Mouse (Mus musculus) olfactory bulb, adult 2 months (tissue): ENCODE data around the gene Cdkn1c. TPM values are rescaled to one million over a fixed set of nuclear protein-coding genes. Genes with fewer than 3 reads are reported as not detected.

ENCODE experiments used
- H3K27ac ChIP-seq: fragments of 200-500 bp; 2 replicates; pipeline ENCODE4 v1.5.1; 2012; ENCODE audit warnings: low read depth, low read length; ENCODE audit not compliant: insufficient read depth
- H3K4me1 ChIP-seq: fragments of 200-500 bp; 2 replicates; pipeline ENCODE4 v1.6.1; 2012; ENCODE audit warnings: low read length; ENCODE audit not compliant: control insufficient read depth, insufficient read depth
- H3K4me3 ChIP-seq: fragments of 200-500 bp; 2 replicates; pipeline ENCODE4 v1.5.1; 2012; ENCODE audit warnings: mild to moderate bottlenecking, low read depth, low read length, moderate library complexity; ENCODE audit not compliant: insufficient read depth
- CTCF ChIP-seq: fragments of 200-500 bp; IDR thresholded peaks from 2 replicates; pipeline ENCODE4 v1.5.1; 2012; ENCODE audit warnings: low read depth, mild to moderate bottlenecking, low read length, moderate library complexity; ENCODE audit not compliant: insufficient read depth
- POLR2A ChIP-seq: fragments of 200-500 bp; IDR thresholded peaks from 2 replicates; pipeline ENCODE4 v1.6.1; 2012; ENCODE audit warnings: mild to moderate bottlenecking, low read depth, low read length, moderate library complexity; ENCODE audit not compliant: insufficient read depth
- WGBS: fragments of 180-500 bp; shearing (Covaris S2); methylation state at CpG from one replicate; pipeline ENCODE4 v1.1.7; 2018; 5-methylcytosine and 5-hydroxymethylcytosine counted together
- polyA plus RNA-seq: library from polyadenylated mRNA; stranded (reverse); fragments of >200 nt; gene quantifications from 2 replicates; pipeline ENCODE4 v1.2.4, GENCODE M21; 2012; ENCODE audit warnings: low replicate concordance; ENCODE audit not compliant: missing spikeins, insufficient read depth, insufficient read length

Gene Cdkn1c
- polyA plus RNA-seq, 1 experiment: not detected

DNA sequence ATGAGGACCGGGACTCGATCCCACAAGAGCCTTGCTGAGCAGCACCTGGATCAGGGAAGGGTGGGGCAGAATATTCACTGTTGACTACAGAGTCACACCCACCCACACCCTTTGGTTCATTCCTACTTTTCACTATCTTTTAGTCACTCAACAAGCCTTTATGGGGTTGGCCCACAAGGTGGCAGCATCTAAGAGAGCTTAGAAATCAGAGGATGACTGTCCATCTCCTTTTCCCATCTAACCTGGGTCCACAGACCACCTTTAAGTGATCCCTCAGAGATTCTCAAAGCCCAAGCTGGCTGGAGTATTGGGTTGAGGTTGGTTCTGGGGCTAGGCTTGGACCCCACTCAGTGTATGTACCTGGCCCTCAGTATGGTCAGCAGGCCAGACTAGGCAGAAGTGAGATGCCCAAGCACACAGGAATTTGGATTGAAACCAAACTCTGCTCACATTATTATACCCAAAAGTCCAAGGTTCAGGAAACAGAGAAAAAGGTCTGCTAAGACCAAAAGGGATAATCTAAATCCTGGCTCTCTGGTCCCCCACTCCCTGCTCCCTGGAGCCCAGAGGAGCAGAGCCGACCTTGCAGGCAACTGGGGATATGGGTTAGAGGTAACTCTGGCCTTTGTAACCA is 16.0 kb upstream of the Cdkn1c start:
- no peak overlapping the region for H3K27ac ChIP-seq
- H3K4me1 ChIP-seq: no peaks in the 10 kb centered on the region
- WGBS: 89% methylated on average over 3 of the region's 3 CpGs
- TF ChIP-seq POLR2A (no peak), CTCF (no peak)
- no peak overlapping the region for H3K4me3 ChIP-seq

DNA sequence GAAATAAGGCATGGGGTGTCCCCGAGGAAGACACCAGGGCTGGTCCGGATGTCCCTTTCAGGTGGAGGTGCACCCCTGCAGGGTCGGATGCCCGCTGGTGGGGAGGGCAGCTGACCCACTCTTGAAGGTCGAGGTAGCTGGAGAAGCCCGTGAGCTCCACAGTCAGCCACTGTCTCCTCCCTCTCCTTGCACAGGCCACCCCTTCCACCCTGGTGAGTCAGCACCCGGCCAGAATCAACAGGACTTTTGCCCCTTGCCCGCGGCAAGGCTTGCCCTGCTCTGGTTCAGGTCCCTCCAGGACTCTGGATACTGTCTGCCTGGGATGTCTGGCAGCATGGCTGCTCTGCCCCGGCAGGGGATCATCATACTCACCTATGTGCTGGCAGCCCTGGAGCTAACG is 15.0 kb upstream of the Cdkn1c start:
- 74% methylated on average over 11 of the region's 11 CpGs for WGBS
- TF ChIP-seq POLR2A: no peak
- TF ChIP-seq CTCF: no peak
- H3K4me1 ChIP-seq: no peaks in the 10 kb centered on the region
- H3K4me3 ChIP-seq: no peak overlapping the region
- no peak overlapping the region for H3K27ac ChIP-seq

DNA sequence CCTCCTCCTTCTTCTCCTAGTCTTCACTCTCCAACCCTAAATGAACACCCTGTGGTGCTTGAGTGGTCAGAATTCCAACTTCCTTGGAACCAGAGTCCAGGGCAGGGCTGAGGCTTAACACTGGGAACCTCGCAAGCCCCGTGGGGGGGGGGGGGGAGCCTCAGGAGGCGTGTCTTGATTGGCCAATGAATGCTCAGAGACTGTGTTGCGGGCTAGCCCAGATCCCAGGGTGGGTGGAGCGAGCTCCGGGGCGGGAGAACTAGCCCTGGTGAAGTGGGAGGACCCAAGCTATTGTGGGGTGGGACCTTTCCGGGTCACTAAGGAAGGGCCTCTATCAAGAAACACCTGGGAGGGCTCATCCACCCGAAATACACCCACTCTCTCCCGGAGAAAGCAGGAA is 14.0 kb upstream of the Cdkn1c start:
- TF ChIP-seq POLR2A (no peak), CTCF (no peak)
- Histone ChIP-seq H3K4me3 (no peak overlapping the region), H3K27ac (no peak overlapping the region), H3K4me1 (no peaks in the 10 kb centered on the region)
- WGBS: 36% methylated on average over 10 of the region's 10 CpGs

DNA sequence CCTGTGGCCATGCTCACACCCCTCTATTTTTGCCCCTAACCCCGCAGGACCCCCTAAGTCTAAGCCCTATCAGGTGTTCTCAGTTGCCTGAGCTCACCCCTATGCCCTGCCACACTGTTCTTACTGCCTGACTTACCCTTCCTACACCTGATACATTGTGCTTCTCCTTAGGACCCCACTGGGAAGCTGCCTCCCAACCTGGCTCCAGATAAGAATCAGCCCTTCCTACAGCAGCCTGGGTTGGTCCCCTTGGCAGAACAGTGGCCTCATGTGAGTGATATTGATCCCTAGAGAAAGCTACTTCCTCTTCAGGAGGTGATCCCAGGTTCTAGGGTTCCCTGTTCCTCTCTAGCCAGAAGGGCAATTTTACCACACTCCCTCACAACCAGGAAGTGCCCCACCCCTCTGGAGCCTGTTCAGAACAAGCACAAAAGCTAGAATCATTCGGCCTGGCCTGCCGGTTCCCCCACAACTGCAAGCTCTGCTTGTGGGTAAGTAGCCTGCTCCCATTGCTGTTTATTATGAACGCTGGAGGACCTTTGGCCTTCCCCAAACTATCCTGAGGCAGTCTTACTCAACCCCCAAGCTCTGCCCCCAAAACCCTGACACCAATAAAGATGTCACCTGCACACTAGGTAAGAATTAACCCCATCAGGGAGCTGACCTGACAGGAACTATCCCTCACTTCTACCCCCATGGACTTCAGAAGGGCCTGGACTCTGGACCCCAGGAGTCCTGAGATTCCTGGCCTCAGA is 12.7 kb upstream of the Cdkn1c start, which contains the start of gene Slc22a18:
Gene Slc22a18, plus strand, starts transcription at position 390 of the 755 bp plus-strand sequence.
- H3K4me1 ChIP-seq: no peaks in the 10 kb centered on the region
- 33% methylated on average over 4 of the region's 4 CpGs for WGBS
- no peak within 1 kb of the TSS for H3K27ac ChIP-seq
- TF ChIP-seq CTCF: no peak
- TF ChIP-seq POLR2A: no peak
- H3K4me3 ChIP-seq: no peak within 1 kb of the TSS

DNA sequence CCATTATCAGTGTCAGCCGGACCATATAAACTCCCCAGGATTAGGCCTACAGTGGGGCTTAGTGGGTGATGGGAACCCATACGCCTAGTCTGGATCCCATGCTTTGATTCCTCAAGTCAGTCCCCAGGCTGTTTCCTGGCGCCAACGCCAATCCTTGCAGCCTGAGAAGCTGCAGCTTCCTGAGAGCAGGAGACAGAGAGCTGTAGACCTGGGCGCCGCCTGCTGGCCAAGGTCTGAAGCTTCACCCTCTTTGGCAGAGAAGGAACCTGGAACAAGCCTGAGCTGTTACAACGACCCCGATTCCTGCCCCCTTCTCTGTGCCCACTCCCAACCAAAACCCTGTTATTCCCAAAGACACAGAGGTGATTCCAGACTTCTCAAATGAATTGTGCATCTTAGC is 9.1 kb upstream of the Cdkn1c start:
- WGBS: 11% methylated on average over 8 of the region's 8 CpGs
- TF ChIP-seq CTCF (peak; percentile 90), POLR2A (no peak)
- no peak overlapping the region for H3K4me3 ChIP-seq
- no peak overlapping the region for H3K27ac ChIP-seq
- peaks cover 6% of the 10 kb centered on the region for H3K4me1 ChIP-seq

GRCm38 (mm10) chr7:143467714-143468113 is 6.9 kb upstream of the Cdkn1c start:
- Histone ChIP-seq H3K4me3 (no peak overlapping the region), H3K4me1 (peaks cover 12% of the 10 kb centered on the region), H3K27ac (no peak overlapping the region)
- 19% methylated on average over 6 of the region's 6 CpGs for WGBS
- TF ChIP-seq POLR2A: no peak
- no peak for TF ChIP-seq CTCF

- H3K4me1 ChIP-seq: peaks cover 14% of the 10 kb centered on the region
- TF ChIP-seq CTCF (peak; percentile 97), POLR2A (no peak)
- WGBS: 36% methylated on average over 14 of the region's 14 CpGs
- no peak overlapping the region for H3K4me3 ChIP-seq
- no peak overlapping the region for H3K27ac ChIP-seq
These were observed 5.3 kb upstream of the Cdkn1c start for GRCm38 (mm10) chr7:143466099-143466677.

DNA sequence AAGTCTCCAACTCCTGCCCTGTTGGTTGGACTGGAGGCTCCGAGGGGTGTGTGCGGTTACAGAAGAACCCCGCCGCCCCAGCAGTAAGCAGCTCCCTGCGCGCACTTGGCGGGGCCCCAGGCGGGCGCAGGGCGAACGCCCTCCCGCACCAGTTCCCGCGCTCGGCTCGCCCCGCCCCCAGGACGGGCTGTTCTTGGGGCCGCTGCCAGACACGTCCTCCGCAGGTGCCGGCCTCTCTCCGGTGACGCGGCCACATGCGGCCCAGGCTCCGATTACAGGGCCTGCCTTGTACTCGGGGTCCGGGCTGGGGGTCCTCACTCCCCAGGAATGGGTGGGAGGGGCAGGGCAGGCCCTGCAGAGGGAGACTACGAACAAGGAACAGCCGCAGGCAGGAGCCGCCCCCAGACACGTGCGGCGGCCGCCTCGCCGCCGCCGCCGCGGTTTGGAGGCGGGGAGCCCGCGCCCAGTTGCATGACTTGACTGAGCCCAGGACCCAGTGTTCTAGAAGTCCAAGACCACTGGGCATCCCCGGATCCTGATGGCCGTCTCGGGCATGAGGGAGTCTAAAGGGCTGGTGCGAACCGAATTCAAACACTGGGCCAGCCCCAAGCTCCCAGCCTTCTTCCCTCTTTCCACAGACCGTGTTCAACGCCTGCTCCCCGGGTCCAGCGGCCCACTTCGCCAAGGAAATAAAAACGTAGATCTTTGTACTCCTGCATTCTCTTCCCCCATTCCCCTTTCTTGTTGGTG is 4.1 kb upstream of the Cdkn1c start:
- WGBS: 33% methylated on average over 56 of the region's 56 CpGs
- Histone ChIP-seq H3K4me3 (peak overlapping the region; percentile 41), H3K4me1 (peaks cover 14% of the 10 kb centered on the region), H3K27ac (no peak overlapping the region)
- TF ChIP-seq POLR2A (no peak), CTCF (no peak)

- TF ChIP-seq POLR2A (no peak), CTCF (peak; percentile 84)
- Histone ChIP-seq H3K4me1 (peaks cover 19% of the 10 kb centered on the region), H3K4me3 (no peak overlapping the region), H3K27ac (no peak overlapping the region)
- WGBS: 26% methylated on average over 11 of the region's 11 CpGs
These were observed 3.1 kb upstream of the Cdkn1c start for GRCm38 (mm10) chr7:143463865-143464415.
